10 mouse cellular contexts compared by ENCODE assay signal in genomic region chr7:99424538-99425155, GRCm38 (mm10). TPM values are rescaled to one million over a fixed set of nuclear protein-coding genes. Genes with fewer than 3 reads are reported as not detected.
A peak's percentile ranks its signal among the peaks of the same experiment; 100 is the strongest.
DNase-seq lines count a peak whose midpoint lies in the region; ATAC-seq and TF ChIP-seq lines count a peak whose summit lies in the region.
"Had no signal": no experiment of that assay in that cellular context is flagged by ENCODE, and none has a peak within 500 bp of the region (broad histone marks: within the 10 kb centered on the region; RNA-seq: fewer than 3 reads in every experiment).

No protein-coding gene starts in this region.

- H3K9me3 ChIP-seq in kidney, embryonic 14.5 days (ENCODE audit: control insufficient read depth, low read length), result no peaks in the 10 kb centered on the region
- no peaks in the 10 kb centered on the region for H3K9me3 ChIP-seq in embryonic facial prominence, embryonic 11.5 days (replicated peaks; ENCODE audit: control insufficient read depth, low read length)
- no peaks in the 10 kb centered on the region for H3K9me3 ChIP-seq in hindbrain, embryonic 16.5 days (ENCODE audit: control insufficient read depth, low read length)

- H3K4me3 ChIP-seq in kidney, embryonic 14.5 days (ENCODE audit: low read length), result no peak overlapping the region
- no peak overlapping the region for H3K4me3 ChIP-seq in embryonic facial prominence, embryonic 11.5 days (ENCODE audit: low read depth, low read length)
- H3K4me3 ChIP-seq in hindbrain, embryonic 16.5 days (ENCODE audit: low read length), result no peak overlapping the region
- H3K4me3 ChIP-seq in olfactory bulb, adult 2 months (ENCODE audit: insufficient read depth, low read depth, low read length), result no peak overlapping the region
- H3K4me3 ChIP-seq: layer of hippocampus, adult 2 months had no signal

- peak; percentile 87 for ATAC-seq in kidney, embryonic 14.5 days (ENCODE audit: low FRiP score, low TSS enrichment)
- peak; percentile 61 for ATAC-seq in embryonic facial prominence, embryonic 11.5 days (replicated peaks; ENCODE audit: insufficient number of reproducible peaks, low FRiP score, low TSS enrichment, low read depth)
- no peak for ATAC-seq in hindbrain, embryonic 16.5 days

- H3K36me3 ChIP-seq in kidney, embryonic 14.5 days (ENCODE audit: control insufficient read depth, insufficient read depth, low read length), result no peaks in the 10 kb centered on the region
- H3K36me3 ChIP-seq in embryonic facial prominence, embryonic 11.5 days (replicated peaks; ENCODE audit: control insufficient read depth, insufficient read depth, low read depth, low read length), result no peaks in the 10 kb centered on the region
- H3K36me3 ChIP-seq in hindbrain, embryonic 16.5 days (ENCODE audit: control insufficient read depth, insufficient read depth, low read length), result no peaks in the 10 kb centered on the region

- H3K9ac ChIP-seq in kidney, embryonic 14.5 days (ENCODE audit: low read depth, low read length), result peak overlapping the region; percentile 13; the same call in 1 of the 2 replicates
- peak overlapping the region; percentile 30 for H3K9ac ChIP-seq in embryonic facial prominence, embryonic 11.5 days (replicated peaks; ENCODE audit: low read length)
- H3K9ac ChIP-seq in hindbrain, embryonic 16.5 days (ENCODE audit: low read depth, low read length), result 0 out of 2 replicates have a peak overlapping the region, but pooled peaks have one; percentile 36

- H3K4me2 ChIP-seq in kidney, embryonic 14.5 days (replicated peaks; ENCODE audit: low read depth, low read length), result no peak overlapping the region
- H3K4me2 ChIP-seq in embryonic facial prominence, embryonic 11.5 days (ENCODE audit: low read depth, low read length), result no peak overlapping the region
- H3K4me2 ChIP-seq in hindbrain, embryonic 16.5 days (ENCODE audit: low read length), result no peak overlapping the region

- H3K27ac ChIP-seq in kidney, embryonic 14.5 days (ENCODE audit: low read depth, low read length), result peak overlapping the region; percentile 42; the same call in 1 of the 2 replicates
- peak overlapping the region; percentile 54; the same call in 1 of the 2 replicates for H3K27ac ChIP-seq in embryonic facial prominence, embryonic 11.5 days (replicated peaks; ENCODE audit: low read depth, low read length)
- H3K27ac ChIP-seq in hindbrain, embryonic 16.5 days (ENCODE audit: low read depth, low read length), result peak overlapping the region; percentile 19; the same call in 1 of the 2 replicates
- H3K27ac ChIP-seq in olfactory bulb, adult 2 months (ENCODE audit: insufficient read depth, low read depth, low read length), result peak overlapping the region; percentile 97
- H3K27ac ChIP-seq: layer of hippocampus, adult 2 months had no signal

- H3K4me1 ChIP-seq in kidney, embryonic 14.5 days (ENCODE audit: control insufficient read depth, insufficient read depth, low read length), result peaks cover 8% of the 10 kb centered on the region
- H3K4me1 ChIP-seq in embryonic facial prominence, embryonic 11.5 days (ENCODE audit: control insufficient read depth, insufficient read depth, low read length), result no peaks in the 10 kb centered on the region; the same call in 1 of the 2 replicates
- H3K4me1 ChIP-seq in hindbrain, embryonic 16.5 days (ENCODE audit: control insufficient read depth, insufficient read depth, low read depth, low read length), result peaks cover 8% of the 10 kb centered on the region; the same call in 1 of the 2 replicates
- H3K4me1 ChIP-seq in olfactory bulb, adult 2 months (ENCODE audit: control insufficient read depth, insufficient read depth, low read length), result peaks cover 76% of the 10 kb centered on the region

- H3K27me3 ChIP-seq in kidney, embryonic 14.5 days (ENCODE audit: control insufficient read depth, insufficient read depth, low read length), result no peaks in the 10 kb centered on the region
- no peaks in the 10 kb centered on the region for H3K27me3 ChIP-seq in embryonic facial prominence, embryonic 11.5 days (ENCODE audit: control insufficient read depth, insufficient read depth, low read length)
- no peaks in the 10 kb centered on the region for H3K27me3 ChIP-seq in hindbrain, embryonic 16.5 days (replicated peaks; ENCODE audit: control insufficient read depth, insufficient read depth, low read length)

- no peak for TF ChIP-seq CTCF in olfactory bulb, adult 2 months (IDR thresholded peaks at IDR 0.05; ENCODE audit: insufficient read depth, low read depth, low read length)

- no peak for DNase-seq in kidney, adult 18-20 months
- DNase-seq in embryonic facial prominence, embryonic 11.5 days (ENCODE audit: low spot score), result peak; percentile 53
- DNase-seq in cerebellum, adult 9-11 months, result no peak
- DNase-seq in B cell, adult 2 months, result no peak
- DNase-seq in T-cell, adult 2 months (ENCODE audit: low spot score), result no peak
- DNase-seq: thymus, adult 18-20 months had no signal

- WGBS in kidney, embryonic 14.5 days, result 18% methylated on average over 8 of the region's 8 CpGs
- WGBS in embryonic facial prominence, embryonic 11.5 days, result 28% methylated on average over 8 of the region's 8 CpGs
- WGBS in hindbrain, embryonic 16.5 days, result 45% methylated on average over 8 of the region's 8 CpGs
- WGBS in olfactory bulb, adult 2 months, result 48% methylated on average over 8 of the region's 8 CpGs

- TF ChIP-seq POLR2A in olfactory bulb, adult 2 months (IDR thresholded peaks at IDR 0.05; ENCODE audit: insufficient read depth, low read depth, low read length), result no peak

RNA-seq across cellular contexts. Expression of gene Klhl35, which starts 41.2 kb away (rescaled TPM):
- polyA plus RNA-seq in kidney, embryonic 14.5 days (2014; fragmentation: Nextera tagmentation; extraction: Ambion mirVana), result 1.1 and 1.5 TPM in 2 replicates
- polyA plus RNA-seq in embryonic facial prominence, embryonic 11.5 days (2014; fragmentation: Nextera tagmentation; extraction: Ambion mirVana), result 1.8 and 3.5 TPM in 2 replicates
- polyA plus RNA-seq in hindbrain, embryonic 16.5 days (2015; fragmentation: Nextera tagmentation; extraction: Ambion mirVana), result 0.54 and 1.6 TPM in 2 replicates
- not detected in 2 replicates for polyA plus RNA-seq in olfactory bulb, adult 2 months (2012; ENCODE audit: insufficient read depth, insufficient read length, low replicate concordance, missing spikeins)

RNA-seq across cellular contexts. Expression of gene Gdpd5, which starts 43.4 kb away (rescaled TPM):
- 12.1 and 15.4 TPM in 2 replicates for polyA plus RNA-seq in kidney, embryonic 14.5 days (2014; fragmentation: Nextera tagmentation; extraction: Ambion mirVana)
- polyA plus RNA-seq in embryonic facial prominence, embryonic 11.5 days (2014; fragmentation: Nextera tagmentation; extraction: Ambion mirVana), result 10.2 and 13.2 TPM in 2 replicates
- 36.9 and 43.8 TPM in 2 replicates for polyA plus RNA-seq in hindbrain, embryonic 16.5 days (2015; fragmentation: Nextera tagmentation; extraction: Ambion mirVana)
- not detected in 2 replicates for polyA plus RNA-seq in olfactory bulb, adult 2 months (2012; ENCODE audit: insufficient read depth, insufficient read length, low replicate concordance, missing spikeins)

RNA-seq across cellular contexts. Expression of gene Rps3, which starts 58.9 kb away (rescaled TPM):
- polyA plus RNA-seq in kidney, embryonic 14.5 days (2014; fragmentation: Nextera tagmentation; extraction: Ambion mirVana), result 870 and 995 TPM in 2 replicates
- polyA plus RNA-seq in embryonic facial prominence, embryonic 11.5 days (2014; fragmentation: Nextera tagmentation; extraction: Ambion mirVana), result 821 and 869 TPM in 2 replicates
- 398 and 428 TPM in 2 replicates for polyA plus RNA-seq in hindbrain, embryonic 16.5 days (2015; fragmentation: Nextera tagmentation; extraction: Ambion mirVana)
- 980 TPM in 1 of 2 replicates, not detected in the other for polyA plus RNA-seq in olfactory bulb, adult 2 months (2012; ENCODE audit: insufficient read depth, insufficient read length, low replicate concordance, missing spikeins)

Comparison
In these comparisons a context has a peak if more than half of its experiments do, and no peak if none do; other contexts are left out.
1. H3K27ac ChIP-seq: peak in every context shown above with its lines; median percentile 97 in olfactory bulb, adult 2 months; 54 in embryonic facial prominence, embryonic 11.5 days; 42 in kidney, embryonic 14.5 days; 19 in hindbrain, embryonic 16.5 days.